ENCODE assay signal across 14 mouse cellular contexts in the genomic region with DNA sequence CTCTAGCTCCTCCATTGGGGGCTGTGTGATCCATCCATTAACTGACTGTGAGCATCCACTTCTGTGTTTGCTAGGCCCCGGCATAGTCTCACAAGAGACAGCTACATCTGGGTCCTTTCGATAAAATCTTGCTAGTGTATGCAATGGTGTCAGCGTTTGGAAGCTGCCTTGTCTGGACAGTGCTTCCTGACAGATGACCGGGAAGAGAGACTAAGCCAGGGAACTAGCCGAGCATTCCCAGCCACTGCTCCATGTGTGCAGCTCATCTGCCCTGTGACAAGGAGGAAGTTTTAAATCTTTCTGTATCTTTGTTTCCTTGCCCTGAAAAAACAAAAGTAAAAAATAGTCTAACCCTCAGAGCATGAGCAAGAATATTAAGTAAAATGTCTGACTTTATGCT. TPM values are rescaled to one million over a fixed set of nuclear protein-coding genes. Genes with fewer than 3 reads are reported as not detected.
"Had no signal": no experiment of that assay in that cellular context is flagged by ENCODE, and none has a peak within 500 bp of the region (broad histone marks: within the 10 kb centered on the region; RNA-seq: fewer than 3 reads in every experiment).

No protein-coding gene starts in this region.

RNA-seq across cellular contexts. Expression of gene Xirp2, which starts 24.2 kb away (rescaled TPM):
- polyA plus RNA-seq: lung, embryonic 14.5 days; midbrain, embryonic 10.5 days; midbrain, embryonic 12.5 days; midbrain, embryonic 14.5 days; midbrain, embryonic 16.5 days; neural tube, embryonic 11.5 days; neural tube, embryonic 13.5 days; small intestine, adult 2 months; stomach, embryonic 14.5 days had no signal

RNA-seq across cellular contexts. Expression of gene Gm26727, which starts 37.0 kb away (rescaled TPM):
- polyA plus RNA-seq: lung, embryonic 14.5 days; lung, embryonic 16.5 days; midbrain, embryonic 10.5 days; midbrain, embryonic 12.5 days; midbrain, embryonic 14.5 days; midbrain, embryonic 16.5 days; myocyte; neural tube, embryonic 11.5 days; neural tube, embryonic 13.5 days; neural tube, embryonic 15.5 days; small intestine, adult 2 months; stomach, embryonic 14.5 days; stomach, embryonic 16.5 days; thymus, postnatal 0 days had no signal

RNA-seq across cellular contexts. Expression of gene Gm21830, which starts 56.5 kb away (rescaled TPM):
- polyA plus RNA-seq: lung, embryonic 14.5 days; lung, embryonic 16.5 days; midbrain, embryonic 10.5 days; midbrain, embryonic 12.5 days; midbrain, embryonic 14.5 days; midbrain, embryonic 16.5 days; myocyte; neural tube, embryonic 11.5 days; neural tube, embryonic 13.5 days; neural tube, embryonic 15.5 days; small intestine, adult 2 months; stomach, embryonic 14.5 days; stomach, embryonic 16.5 days; thymus, postnatal 0 days had no signal
